Mouse (Mus musculus) liver, embryonic 14.5 days (tissue): ENCODE measurements around the gene Sytl3.

Experiments used
- CTCF ChIP-seq: IDR thresholded peaks from 2 replicates; pipeline ENCODE4 v1.5.1; 2016; ENCODE audit warnings: antibody characterized with exemption, low read depth, control low read depth
- EP300 ChIP-seq: IDR thresholded peaks from 2 replicates; pipeline ENCODE4 v1.6.1; 2016; ENCODE audit warnings: antibody characterized with exemption, low read depth

GRCm38 (mm10) chr17:6775221-6775620 is 116.3 kb downstream of the Sytl3 start:
- TF ChIP-seq CTCF (no peak), EP300 (no peak)
